Mouse (Mus musculus): ENCODE measurements around the gene Skint1. TPM values are rescaled to one million over a fixed set of nuclear protein-coding genes. Genes with fewer than 3 reads are reported as not detected.
"Not testable (repeated sequence)": the region's sequence is repeated elsewhere in the genome, so short reads cannot be mapped to it uniquely, and the experiment has no call there.

The Skint1 gene
- polyA plus RNA-seq (2014; fragmentation: Nextera tagmentation; extraction: Ambion mirVana): not detected in 2 replicates

- DNase-seq (ENCODE audit: low spot score): no peak
- H3K4me2 ChIP-seq (ENCODE audit: low read length): no peak within 1 kb of the TSS
- no peak within 1 kb of the TSS for H3K27ac ChIP-seq (ENCODE audit: low read depth, low read length)
- no peaks in the 10 kb centered on the region for H3K9me3 ChIP-seq (replicated peaks; ENCODE audit: control insufficient read depth, low read length)
- ATAC-seq: no peak
- no peaks in the 10 kb centered on the region for H3K27me3 ChIP-seq (replicated peaks; ENCODE audit: control insufficient read depth, insufficient read depth, low read length)
- H3K4me1 ChIP-seq (ENCODE audit: control insufficient read depth, insufficient read depth, low read length): no peaks in the 10 kb centered on the region
- no peak within 1 kb of the TSS for H3K4me3 ChIP-seq (ENCODE audit: low read depth, low read length)
- no peaks in the 10 kb centered on the region for H3K36me3 ChIP-seq (ENCODE audit: control insufficient read depth, insufficient read depth, low read length)
- H3K9ac ChIP-seq (ENCODE audit: low read length): no peak within 1 kb of the TSS
Observed at GRCm38 (mm10) chr4:112005969-112006368, at the start of gene Skint1. TSS of gene Skint1 (plus strand) at chr4:112006269.

- no peak overlapping the region for H3K9ac ChIP-seq (ENCODE audit: low read length)
- no peak overlapping the region for H3K4me2 ChIP-seq (ENCODE audit: low read length)
- no peaks in the 10 kb centered on the region for H3K36me3 ChIP-seq (ENCODE audit: control insufficient read depth, insufficient read depth, low read length)
- H3K9me3 ChIP-seq (replicated peaks; ENCODE audit: control insufficient read depth, low read length): no peaks in the 10 kb centered on the region
- no peak overlapping the region for H3K4me3 ChIP-seq (ENCODE audit: low read depth, low read length)
- 26% methylated on average over 1 of the region's 1 CpGs for WGBS
- ATAC-seq (no peak), DNase-seq (ENCODE audit: low spot score) (peak; percentile 6)
- H3K27ac ChIP-seq (ENCODE audit: low read depth, low read length): no peak overlapping the region
- no peaks in the 10 kb centered on the region for H3K27me3 ChIP-seq (replicated peaks; ENCODE audit: control insufficient read depth, insufficient read depth, low read length)
- H3K4me1 ChIP-seq (ENCODE audit: control insufficient read depth, insufficient read depth, low read length): no peaks in the 10 kb centered on the region
Observed at GRCm38 (mm10) chr4:111961309-111961708, 44.8 kb upstream of the Skint1 start.

DNA sequence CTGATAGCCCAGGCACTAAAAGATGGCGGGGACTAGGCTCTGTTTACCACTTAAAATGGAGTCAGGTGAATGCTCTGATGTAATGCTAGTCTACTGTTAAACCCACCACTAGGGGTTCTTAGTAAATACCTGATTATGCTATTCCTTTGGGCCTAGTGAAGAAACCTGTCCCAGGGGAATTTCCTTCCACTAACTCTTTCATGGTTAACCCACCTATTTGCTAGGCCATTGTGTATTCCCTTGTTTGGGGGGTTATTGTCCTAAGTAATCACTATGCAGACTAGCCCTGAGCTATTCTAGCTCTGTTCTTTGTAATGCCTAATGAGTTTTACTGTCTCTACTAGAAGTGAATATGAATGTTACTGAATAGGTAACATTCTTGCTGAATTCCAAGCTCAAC, 42.8 kb upstream of the Skint1 start:
- ATAC-seq; DNase-seq (ENCODE audit: low spot score): not testable (repeated sequence)

GRCm38 (mm10) chr4:111963669-111964068, 42.4 kb upstream of the Skint1 start:
- ATAC-seq (no peak), DNase-seq (ENCODE audit: low spot score) (no peak)
- WGBS: 78% methylated on average over 3 of the region's 3 CpGs
- no peak overlapping the region for H3K4me3 ChIP-seq (ENCODE audit: low read depth, low read length)
- no peaks in the 10 kb centered on the region for H3K36me3 ChIP-seq (ENCODE audit: control insufficient read depth, insufficient read depth, low read length)
- H3K4me1 ChIP-seq (ENCODE audit: control insufficient read depth, insufficient read depth, low read length): no peaks in the 10 kb centered on the region
- H3K9ac ChIP-seq (ENCODE audit: low read length): no peak overlapping the region
- H3K27ac ChIP-seq (ENCODE audit: low read depth, low read length): no peak overlapping the region
- H3K27me3 ChIP-seq (replicated peaks; ENCODE audit: control insufficient read depth, insufficient read depth, low read length): no peaks in the 10 kb centered on the region
- H3K4me2 ChIP-seq (ENCODE audit: low read length): no peak overlapping the region
- no peaks in the 10 kb centered on the region for H3K9me3 ChIP-seq (replicated peaks; ENCODE audit: control insufficient read depth, low read length)

More for the DNA sequence above, 42.8 kb upstream of the Skint1 start:
- WGBS: 90% methylated on average over 1 of the region's 1 CpGs
- not testable (repeated sequence) for H3K4me3 ChIP-seq (ENCODE audit: low read depth, low read length); H3K36me3 ChIP-seq (ENCODE audit: control insufficient read depth, insufficient read depth, low read length); H3K9ac ChIP-seq (ENCODE audit: low read length); H3K9me3 ChIP-seq (replicated peaks; ENCODE audit: control insufficient read depth, low read length); H3K27ac ChIP-seq (ENCODE audit: low read depth, low read length); H3K27me3 ChIP-seq (replicated peaks; ENCODE audit: control insufficient read depth, insufficient read depth, low read length); H3K4me2 ChIP-seq (ENCODE audit: low read length); H3K4me1 ChIP-seq (ENCODE audit: control insufficient read depth, insufficient read depth, low read length)

DNA sequence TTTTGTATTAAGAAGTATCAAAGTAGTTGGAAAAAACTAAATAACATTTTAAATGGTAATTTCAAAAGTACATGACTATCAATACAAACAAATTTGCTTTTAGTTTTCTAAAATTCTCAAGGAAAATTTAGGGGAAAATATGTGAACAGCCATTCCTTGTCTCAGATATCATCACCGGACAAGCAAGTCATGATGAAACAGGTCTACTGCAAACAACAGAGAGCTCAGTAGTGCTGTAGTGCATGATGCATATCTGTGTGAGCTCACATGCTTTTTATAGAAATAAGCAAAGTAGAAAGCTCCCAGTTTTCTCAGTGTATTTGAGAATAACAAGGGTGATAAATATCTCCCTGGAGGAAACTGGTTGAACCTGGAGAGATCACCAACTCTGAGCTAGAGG, 33.4 kb upstream of the Skint1 start, which contains the start of gene Skint7:
Skint7 (plus strand) TSS at position 301 of the 400 bp plus-strand sequence.
- no peak for ATAC-seq
- WGBS: 96% methylated on average over 1 of the region's 1 CpGs

GRCm38 (mm10) chr4:112071716-112072115, 65.6 kb downstream of the Skint1 start, which contains the start of gene Skint4:
TSS of gene Skint4 (plus strand) at chr4:112072016.
- Histone ChIP-seq H3K9ac (ENCODE audit: low read length) (no peak within 1 kb of the TSS), H3K4me3 (ENCODE audit: low read depth, low read length) (no peak within 1 kb of the TSS), H3K4me2 (ENCODE audit: low read length) (no peak within 1 kb of the TSS), H3K27ac (ENCODE audit: low read depth, low read length) (no peak within 1 kb of the TSS), H3K9me3 (replicated peaks; ENCODE audit: control insufficient read depth, low read length) (0 out of 2 replicates have a peak, but pooled peaks cover 2% of the 10 kb centered on the region), H3K36me3 (ENCODE audit: control insufficient read depth, insufficient read depth, low read length) (no peaks in the 10 kb centered on the region), H3K27me3 (replicated peaks; ENCODE audit: control insufficient read depth, insufficient read depth, low read length) (no peaks in the 10 kb centered on the region), H3K4me1 (ENCODE audit: control insufficient read depth, insufficient read depth, low read length) (no peaks in the 10 kb centered on the region)
- ATAC-seq: no peak
- DNase-seq (ENCODE audit: low spot score): no peak

More for the DNA sequence above, 33.4 kb upstream of the Skint1 start, which contains the start of gene Skint7:
- Histone ChIP-seq H3K27ac (ENCODE audit: low read depth, low read length) (no peak within 1 kb of the TSS), H3K4me2 (ENCODE audit: low read length) (no peak within 1 kb of the TSS), H3K36me3 (ENCODE audit: control insufficient read depth, insufficient read depth, low read length) (no peaks in the 10 kb centered on the region), H3K9ac (ENCODE audit: low read length) (no peak within 1 kb of the TSS), H3K4me3 (ENCODE audit: low read depth, low read length) (no peak within 1 kb of the TSS), H3K27me3 (replicated peaks; ENCODE audit: control insufficient read depth, insufficient read depth, low read length) (no peaks in the 10 kb centered on the region), H3K9me3 (replicated peaks; ENCODE audit: control insufficient read depth, low read length) (no peaks in the 10 kb centered on the region), H3K4me1 (ENCODE audit: control insufficient read depth, insufficient read depth, low read length) (no peaks in the 10 kb centered on the region)
- DNase-seq (ENCODE audit: low spot score): no peak

Other genes starting within 250 kb of the Skint1 start
- gene Slc5a9, start 103.4 kb upstream of the Skint1 start, polyA plus RNA-seq (2014; fragmentation: Nextera tagmentation; extraction: Ambion mirVana): not detected in 2 replicates
- gene Skint8, start 86.9 kb upstream of the Skint1 start, polyA plus RNA-seq (2014; fragmentation: Nextera tagmentation; extraction: Ambion mirVana): not detected in 2 replicates
- not detected in 2 replicates for gene Skint7, start 33.3 kb upstream of the Skint1 start, polyA plus RNA-seq (2014; fragmentation: Nextera tagmentation; extraction: Ambion mirVana)
- not detected in 2 replicates for gene Skint4, start 65.7 kb downstream of the Skint1 start, polyA plus RNA-seq (2014; fragmentation: Nextera tagmentation; extraction: Ambion mirVana)
- gene Skint3, start 226.0 kb downstream of the Skint1 start, polyA plus RNA-seq (2014; fragmentation: Nextera tagmentation; extraction: Ambion mirVana): not detected in 2 replicates

Data from forebrain, embryonic 14.5 days (tissue).